Mouse (Mus musculus) gastrocnemius, postnatal 10 days (tissue): Measurements from ENCODE around the gene Zfp266. TPM values are rescaled to one million over a fixed set of nuclear protein-coding genes. Genes with fewer than 3 reads are reported as not detected.
A peak's percentile ranks its signal among the peaks of the same experiment; 100 is the strongest.

Experiments
- DNase-seq: peaks from one replicate; pipeline ENCODE4 v3.0.0; 2021; ENCODE audit warnings: mixed read lengths
- total RNA-seq, 2 experiments: library from RNA; stranded (reverse); gene quantifications; 2 replicates each; pipeline ENCODE4 v1.2.3; 2021

Gene Zfp266
- total RNA-seq, 2 experiments from 2014 or later: 31.4 to 39.3 TPM

DNA sequence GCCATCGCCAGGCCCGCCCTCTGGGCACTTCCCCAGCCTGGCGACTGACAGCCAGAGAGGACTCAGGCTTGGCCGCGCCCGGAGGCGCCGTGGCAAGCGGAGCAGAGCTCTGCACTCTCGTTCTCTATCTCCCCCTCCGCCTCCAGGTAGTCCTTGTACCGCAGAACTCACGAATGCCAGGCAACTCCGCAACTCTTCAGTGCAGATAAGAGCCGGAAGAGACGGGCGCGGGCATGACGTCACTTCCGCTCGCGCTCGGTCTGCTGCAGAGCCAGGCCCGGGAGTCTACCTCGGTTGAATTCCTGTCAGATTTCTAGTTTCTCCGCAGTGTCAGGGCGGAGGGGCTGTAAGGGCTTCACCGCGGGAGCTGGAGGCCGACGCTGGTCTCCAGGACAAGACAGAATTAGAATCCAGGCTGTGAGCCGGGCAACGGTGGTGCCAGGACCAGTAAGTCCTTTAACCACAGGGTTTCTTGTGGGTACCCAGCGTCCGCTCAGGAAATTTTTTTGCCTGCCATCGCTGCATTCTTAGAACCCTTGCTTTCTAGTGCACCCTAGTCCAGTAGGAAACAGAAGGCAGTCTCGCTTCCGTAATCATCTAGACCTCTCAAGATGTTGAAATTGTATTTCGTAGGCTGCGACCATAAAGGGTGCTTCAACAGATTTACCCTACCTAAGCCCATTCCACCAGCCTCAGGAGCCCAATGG lies 28.5 kb downstream of the Zfp266 start, which contains the start of gene Zfp426:
Gene Zfp426, minus strand, starts transcription at position 220 of the 707 bp plus-strand sequence.
- DNase-seq: peak; percentile 80

DNA sequence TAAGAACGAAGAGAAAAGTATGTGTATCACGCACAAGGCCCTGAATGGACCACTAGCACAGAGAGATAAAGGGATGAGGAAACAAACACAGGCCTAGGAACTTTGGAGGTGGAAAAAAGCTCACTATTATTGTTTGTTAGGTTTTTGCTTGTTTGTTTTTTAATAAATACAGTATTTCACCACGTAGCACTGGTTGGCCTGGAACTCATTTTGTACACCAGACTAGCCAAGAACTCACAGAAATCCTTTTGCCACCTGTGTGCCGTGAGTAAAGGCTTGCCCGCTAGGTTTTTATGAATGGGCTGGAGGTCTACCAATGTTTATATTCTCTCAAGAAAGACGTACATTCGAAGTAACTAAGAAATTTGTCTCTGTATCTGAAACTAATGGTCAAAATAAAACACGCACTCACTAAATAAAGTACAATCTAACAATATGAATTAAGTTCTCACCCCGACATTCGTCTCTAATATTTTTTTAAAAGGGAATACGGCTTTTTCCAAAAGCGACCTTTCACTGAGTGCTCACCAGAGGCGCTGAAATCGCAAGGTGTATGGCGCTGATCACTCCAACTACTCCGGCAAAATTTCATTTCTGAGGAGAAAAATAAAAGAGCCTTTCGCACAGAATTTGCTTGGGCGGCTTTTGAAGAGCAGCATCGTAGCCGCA lies 29.2 kb downstream of the Zfp266 start:
- no peak for DNase-seq

DNA sequence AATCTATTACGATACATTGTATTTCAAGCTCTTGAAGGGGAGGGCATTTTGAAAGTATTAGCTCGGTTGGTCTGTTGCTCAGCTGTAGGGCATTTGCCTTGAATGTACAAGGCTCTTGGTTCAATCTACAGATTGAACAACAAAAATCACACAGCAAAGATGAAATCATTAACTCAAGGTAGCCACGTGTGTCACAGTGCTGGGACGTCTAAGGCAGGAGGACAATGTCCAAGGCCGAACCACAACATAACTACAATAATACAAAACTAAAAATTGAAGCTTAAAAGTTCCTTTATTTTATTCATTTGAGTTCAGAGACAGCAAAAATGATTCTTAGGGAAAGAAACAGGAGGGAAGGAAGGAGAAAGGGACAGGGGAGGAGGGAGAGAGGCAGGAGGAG lies 31.7 kb downstream of the Zfp266 start:
- no peak for DNase-seq

DNA sequence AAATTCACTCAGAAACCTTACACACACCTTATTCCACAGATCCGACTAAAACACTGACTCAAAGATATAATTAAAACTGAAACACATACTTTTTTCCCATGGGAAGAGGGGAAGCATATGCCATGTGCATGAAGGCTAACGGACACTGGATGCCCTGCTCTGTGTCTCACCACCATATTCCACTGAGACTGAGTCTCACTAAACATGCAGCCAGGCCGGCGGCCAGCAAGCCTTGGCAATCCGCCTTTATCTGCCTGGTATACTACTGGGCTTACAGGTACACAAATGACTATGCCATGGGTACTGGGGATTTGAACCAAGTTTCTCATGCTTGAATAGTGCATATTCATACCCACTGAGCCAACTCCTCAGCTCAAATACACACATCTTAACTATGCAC lies 41.8 kb downstream of the Zfp266 start:
- DNase-seq: no peak

DNA sequence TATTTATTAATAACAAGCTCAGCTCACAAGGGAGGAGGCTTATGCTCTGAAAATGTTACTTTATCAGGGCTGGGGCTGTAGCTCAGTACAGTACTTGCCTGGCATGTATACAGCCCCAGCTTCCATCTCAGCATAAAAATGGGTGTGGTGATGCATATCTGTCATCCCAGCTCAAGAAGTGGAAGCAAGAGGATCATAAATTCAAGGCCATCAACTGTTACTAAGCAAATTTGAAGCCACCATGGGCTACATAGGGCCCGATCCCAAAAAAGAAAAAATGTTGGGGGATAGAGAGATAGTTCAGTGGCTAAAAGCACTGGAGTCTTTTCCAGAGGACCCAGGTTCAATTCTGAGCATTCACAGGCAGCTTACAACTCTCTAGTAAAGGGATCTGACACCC lies 44.6 kb downstream of the Zfp266 start:
- no peak for DNase-seq

DNA sequence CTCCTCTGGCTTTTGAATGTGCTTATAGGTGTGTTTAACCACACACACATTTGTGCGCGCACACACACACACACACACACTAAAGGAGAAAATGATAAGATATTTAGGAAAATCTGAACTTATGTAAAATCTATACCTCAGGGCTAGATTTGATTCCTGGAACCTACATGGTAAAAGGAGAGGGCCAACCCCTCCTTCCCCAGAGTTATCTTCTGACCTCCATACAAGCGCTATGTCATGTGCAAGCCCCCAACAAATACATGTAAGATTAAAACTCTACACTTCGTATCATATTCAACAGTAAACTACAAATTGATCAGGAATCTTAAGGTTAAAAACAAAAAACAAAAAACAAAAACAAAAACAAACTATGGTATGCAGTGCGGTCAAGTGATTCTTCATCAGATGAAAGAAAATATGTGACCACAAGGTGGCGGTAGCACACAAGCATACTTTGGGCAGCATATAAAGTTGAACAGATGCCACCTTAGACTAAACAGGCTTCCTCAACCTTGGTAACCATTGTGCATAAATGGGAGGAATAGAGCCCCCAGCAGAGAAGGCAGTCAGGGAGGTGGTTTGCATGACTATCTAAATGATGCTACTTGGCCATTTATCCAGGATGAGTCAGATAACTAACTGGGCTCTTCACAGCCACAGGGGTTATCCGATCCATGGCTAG lies 54.3 kb downstream of the Zfp266 start:
- peak; percentile 54 for DNase-seq

DNA sequence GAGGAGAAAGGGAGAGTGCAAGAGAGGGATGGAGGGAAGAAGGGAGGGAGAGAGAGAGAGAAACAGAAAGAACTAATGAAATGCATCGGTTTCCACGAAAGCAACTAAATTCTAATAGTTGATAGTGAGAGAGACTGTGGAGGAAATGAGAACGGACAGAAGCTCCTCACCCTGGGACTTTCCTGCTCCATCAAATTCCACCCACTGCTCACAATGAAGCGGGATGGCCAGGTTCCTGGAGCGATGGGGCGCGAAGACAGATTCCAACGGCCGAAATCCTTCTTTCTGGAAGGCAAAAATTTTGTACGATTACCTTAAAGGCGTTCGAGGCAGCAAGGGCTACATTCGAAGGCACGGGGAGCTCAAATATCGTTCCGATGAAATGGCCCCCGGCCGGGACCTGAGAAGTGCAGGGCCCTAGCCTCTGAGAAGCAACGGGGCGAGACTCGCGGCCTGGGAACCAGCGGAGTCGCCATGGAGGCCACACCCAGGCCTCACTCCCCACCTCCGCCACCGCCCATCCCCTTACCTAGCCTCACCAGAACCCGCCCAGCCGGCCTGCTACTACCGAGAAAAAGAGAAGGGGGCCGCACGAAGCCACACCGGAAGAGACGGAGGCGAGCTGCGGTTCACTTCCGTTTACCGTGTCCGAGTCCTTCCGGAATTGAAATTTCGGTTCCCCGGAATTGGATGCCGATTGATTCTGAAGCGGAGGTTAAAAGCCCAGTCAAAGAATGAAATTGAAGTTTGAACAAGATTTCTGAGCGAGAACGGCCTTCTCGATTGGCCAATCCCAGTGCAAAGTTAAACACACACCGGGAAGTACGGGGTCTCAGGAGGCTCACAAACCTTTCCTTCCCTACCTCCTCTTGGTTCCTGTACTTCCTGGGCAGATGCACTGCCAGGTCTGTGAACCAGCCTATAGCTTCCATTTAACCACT lies 61.6 kb downstream of the Zfp266 start, which contains the start of gene Zfp26:
Gene Zfp26, minus strand, starts transcription at position 786 of the 941 bp plus-strand sequence.
- DNase-seq: peak; percentile 65

DNA sequence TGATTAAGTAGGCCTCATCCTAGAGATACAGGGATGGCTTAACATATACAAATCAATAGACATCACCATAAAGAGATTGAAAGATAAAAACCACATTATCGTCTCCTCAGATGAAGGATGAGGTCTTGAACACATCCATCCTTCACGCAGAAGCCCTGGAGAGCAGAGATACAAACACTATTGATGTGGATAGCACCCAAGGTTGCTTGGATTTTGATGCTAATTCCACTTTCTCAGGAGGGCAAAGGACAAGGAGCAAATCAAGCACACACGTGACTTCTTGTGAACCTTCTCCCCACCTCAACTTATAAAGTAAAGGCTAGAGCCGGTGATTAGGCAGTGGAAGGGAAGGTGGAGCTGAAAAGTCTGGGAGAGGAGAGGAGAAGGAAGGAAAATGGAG lies 67.6 kb downstream of the Zfp266 start:
- no peak for DNase-seq

DNA sequence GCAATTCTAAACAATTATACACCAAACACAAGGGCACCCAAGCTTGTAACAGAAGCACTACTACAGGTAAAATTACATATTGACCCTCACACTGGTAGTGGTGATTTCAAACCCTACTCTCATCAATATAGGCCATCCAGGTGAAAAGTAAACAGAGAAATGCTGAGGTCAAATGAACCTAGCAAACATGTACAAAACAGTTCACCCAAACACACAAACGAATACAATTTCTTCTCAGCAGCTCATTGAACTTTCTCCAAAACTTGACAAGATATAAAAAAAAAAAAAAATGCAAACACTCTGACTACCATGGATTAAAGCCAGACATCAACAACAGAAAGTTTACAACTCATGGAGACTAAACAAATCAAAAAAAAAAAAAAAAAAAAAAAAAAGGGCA lies 69.7 kb downstream of the Zfp266 start:
- DNase-seq: no peak

Other genes with a start within 250 kb of the Zfp266 start
- not detected for gene Olfr39, start 239.1 kb downstream of the Zfp266 start, total RNA-seq
- gene Olfr873, start 222.9 kb downstream of the Zfp266 start, total RNA-seq: not detected
- not detected for gene Olfr18, start 185.3 kb downstream of the Zfp266 start, total RNA-seq
- gene Zfp560, start 136.2 kb downstream of the Zfp266 start, total RNA-seq: 10 to 100 TPM; 10.2 to 10.6 TPM
- 10 to 100 TPM; 12.0 to 14.7 TPM for gene Zfp26, start 61.3 kb downstream of the Zfp266 start, total RNA-seq
- 10 to 100 TPM in 1 of 2 experiments, 1 to 10 TPM in 1; 9.8 to 12.5 TPM for gene Zfp426, start 28.7 kb downstream of the Zfp266 start, total RNA-seq
- 1 to 10 TPM; 5.2 to 6.0 TPM for gene Zfp846, start 59.9 kb upstream of the Zfp266 start, total RNA-seq
- gene Ubl5, start 121.5 kb upstream of the Zfp266 start, total RNA-seq: 100 to 1,000 TPM; 197 to 204 TPM
- gene Fbxl12, start 123.3 kb upstream of the Zfp266 start, total RNA-seq: 10 to 100 TPM in 1 of 2 experiments, 1 to 10 TPM in 1; 8.1 to 12.0 TPM
- 10 to 100 TPM; 15.7 to 17.2 TPM for gene Pin1, start 130.7 kb upstream of the Zfp266 start, total RNA-seq
- under 1 TPM; 0.52 TPM for gene Olfm2, start 224.9 kb upstream of the Zfp266 start, total RNA-seq